Mouse (Mus musculus) cerebellum, adult 18-20 months (tissue): ENCODE data around the gene Atxn7l1.
A peak's percentile ranks its signal among the peaks of the same experiment; 100 is the strongest.
"Not testable (repeated sequence)": the region's sequence is repeated elsewhere in the genome, so short reads cannot be mapped to it uniquely, and the experiment has no call there.

Source experiments
- DNase-seq, 2 experiments: peaks; one replicate each; pipeline ENCODE4 v3.0.0; 2021

Atxn7l1 gene

DNA sequence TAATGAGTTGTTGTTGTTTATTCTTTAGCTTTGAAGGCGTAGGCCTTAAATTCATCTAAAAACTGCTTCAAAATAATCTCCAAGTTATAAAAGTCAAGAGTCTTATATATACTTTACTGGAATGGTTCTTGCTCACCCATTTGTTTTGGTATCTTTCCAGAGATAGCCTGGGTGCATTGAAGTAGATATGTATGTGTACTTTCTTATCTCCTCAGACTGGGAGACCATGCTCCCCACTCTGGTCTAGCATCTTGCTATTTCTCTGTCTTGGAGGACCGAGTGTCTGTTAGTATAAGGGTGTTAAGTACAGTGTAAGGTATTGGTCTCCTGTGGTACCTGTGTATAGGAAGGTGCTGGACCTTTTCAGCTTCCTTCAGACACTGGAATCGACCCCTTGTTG lies 6.4 kb downstream of the Atxn7l1 start:
- no peak for DNase-seq

DNA sequence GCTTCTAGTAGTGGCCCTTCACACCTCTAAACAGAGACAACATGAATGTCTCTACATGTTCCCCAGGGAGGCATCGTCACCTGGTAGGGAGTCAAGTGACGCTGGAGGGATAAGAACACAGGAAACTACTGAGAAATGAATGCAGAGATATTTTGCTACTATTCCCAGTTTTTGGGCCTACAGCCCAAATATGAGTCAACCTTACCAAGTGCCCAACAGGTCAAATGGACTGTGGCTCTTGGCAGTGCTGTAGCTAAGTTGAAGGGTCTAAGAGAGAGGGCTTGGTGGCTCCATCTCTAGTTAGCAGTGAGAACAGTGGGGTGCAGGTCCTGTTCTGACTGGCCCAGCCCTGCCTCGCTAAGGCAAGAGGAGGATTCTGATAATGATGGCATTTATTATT lies 7.2 kb downstream of the Atxn7l1 start:
- DNase-seq = no peak

DNA sequence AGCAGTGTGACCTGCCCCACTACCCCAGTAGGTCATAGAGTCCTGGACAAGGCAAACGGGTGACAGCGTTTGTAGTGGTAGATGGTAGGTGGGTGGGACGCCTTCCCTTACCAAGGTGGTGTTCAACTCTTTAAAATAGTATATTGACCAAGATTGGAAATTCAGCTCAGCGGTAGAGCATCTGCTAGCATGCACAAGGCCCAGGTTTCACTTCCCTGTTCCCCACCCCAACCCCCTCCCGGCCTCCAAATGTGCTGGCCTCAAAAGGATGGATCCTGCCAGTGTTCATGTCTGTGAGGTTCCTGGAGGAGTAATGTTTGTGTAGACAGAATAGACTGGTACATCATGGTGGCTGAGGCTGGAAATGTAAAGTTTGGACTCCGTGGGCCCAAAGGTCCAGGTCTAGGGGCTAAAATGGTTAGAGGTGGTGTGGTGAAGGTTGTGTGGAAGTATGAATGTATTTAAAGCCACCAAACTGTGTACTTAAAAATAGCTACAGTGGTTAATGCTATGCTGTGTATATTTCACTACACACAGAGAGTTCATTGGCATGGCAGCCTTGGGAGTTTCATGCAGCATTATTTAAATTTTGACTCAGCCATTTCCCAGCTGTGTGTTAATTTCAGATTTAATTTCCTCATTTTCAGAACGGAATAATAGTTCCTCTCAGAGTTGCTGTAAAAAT lies 9.0 kb downstream of the Atxn7l1 start:
- DNase-seq = no peak

DNA sequence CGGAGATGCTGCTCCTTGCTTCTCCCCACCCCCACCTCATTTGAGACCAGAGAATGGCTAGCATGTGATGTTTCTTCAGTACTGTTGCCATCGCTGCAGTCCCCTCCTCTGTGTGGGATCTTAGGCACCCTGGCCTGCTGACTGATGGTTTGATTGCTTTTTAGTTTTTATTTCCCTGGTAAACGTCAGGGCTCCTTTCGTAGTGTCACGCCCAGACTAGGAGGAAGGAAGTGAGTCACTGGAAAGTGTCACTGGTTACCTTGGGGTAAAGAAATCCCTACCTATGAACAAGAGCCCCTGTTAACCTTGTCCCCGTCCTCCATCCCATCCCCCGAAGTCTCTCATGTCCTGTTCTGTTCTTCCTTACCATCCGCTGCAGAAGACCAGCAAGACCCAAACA lies 10.8 kb downstream of the Atxn7l1 start:
- no peak for DNase-seq

DNA sequence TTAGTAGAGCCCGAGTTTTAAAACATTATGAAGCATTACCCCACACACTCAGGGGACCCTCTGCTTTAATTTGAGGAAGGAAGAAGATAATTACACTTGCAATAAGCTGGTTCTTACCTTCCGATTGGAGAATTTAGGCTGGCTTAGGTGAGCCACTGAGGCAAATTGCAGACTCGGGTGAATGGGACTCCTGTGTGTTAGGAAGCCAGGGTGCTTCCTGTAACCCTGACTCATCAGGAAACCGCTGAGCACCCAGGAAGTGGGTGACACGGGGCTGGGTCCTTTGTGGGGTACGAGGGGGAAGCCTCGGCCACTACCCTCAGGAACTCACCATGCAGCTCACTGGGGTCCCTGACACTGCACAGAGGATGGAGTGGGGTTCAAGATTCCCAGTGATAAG lies 12.9 kb downstream of the Atxn7l1 start:
- no peak for DNase-seq

DNA sequence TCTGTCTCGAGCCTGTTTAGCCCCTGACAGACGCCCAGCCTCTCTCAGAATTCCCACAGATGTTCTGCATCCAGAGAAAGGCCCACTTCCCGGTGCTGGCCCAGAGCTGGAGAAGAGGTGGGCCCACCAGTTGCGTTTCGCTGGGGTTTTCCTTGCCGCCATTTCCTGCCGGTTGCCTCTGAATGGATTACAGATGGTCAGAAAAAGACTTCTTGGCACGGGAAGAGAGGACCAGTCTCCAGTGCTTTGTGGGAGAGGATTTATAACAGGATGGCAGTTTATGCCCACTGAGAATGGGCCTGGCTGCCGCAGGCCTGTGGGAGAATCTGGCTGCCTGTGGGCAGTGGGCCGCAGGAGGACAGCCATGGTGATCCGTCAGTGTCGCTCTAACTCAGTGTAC lies 15.0 kb downstream of the Atxn7l1 start:
- peak; percentile 50 to 60 for DNase-seq

DNA sequence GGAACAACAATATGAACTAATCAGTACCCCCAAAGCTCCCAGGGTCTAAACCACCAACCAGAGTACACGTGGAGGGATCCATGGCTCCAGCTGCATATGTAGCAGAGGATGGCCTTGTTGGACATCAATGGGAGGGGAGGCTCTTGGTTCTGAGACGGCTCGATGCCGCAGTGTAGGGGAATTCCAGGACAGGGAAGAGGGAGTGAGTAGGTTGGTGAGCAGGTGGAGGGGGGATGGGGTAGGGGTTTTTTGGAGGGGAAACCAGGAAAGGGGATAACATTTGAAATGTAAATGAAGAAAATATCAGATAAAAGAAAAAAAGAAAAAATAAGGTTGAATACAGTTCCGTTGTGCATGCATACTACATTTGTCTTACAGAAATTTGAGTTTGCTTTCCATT lies 16.5 kb downstream of the Atxn7l1 start:
- not testable (repeated sequence) for DNase-seq

DNA sequence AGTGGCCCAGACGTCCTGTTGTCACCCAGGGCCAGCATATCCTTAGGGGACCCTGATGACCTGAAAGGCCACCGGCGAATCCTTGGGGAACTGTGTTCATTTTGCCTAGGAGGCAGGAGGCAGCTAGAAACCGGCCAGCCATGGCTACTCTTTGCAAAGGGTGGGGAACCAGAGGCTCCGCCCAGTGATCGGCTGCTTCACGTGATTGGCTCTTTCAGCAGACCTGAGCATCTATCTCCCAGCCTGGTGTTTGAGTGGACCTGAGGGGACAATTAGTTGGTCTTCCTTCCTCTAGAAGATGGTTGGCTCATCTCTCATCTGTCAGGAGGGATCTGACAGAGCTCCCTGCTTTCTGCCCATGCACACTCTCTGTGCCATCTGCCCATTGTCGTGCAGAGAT lies 19.2 kb downstream of the Atxn7l1 start:
- peak in 1 of 2 experiments; percentile 33 for DNase-seq

DNA sequence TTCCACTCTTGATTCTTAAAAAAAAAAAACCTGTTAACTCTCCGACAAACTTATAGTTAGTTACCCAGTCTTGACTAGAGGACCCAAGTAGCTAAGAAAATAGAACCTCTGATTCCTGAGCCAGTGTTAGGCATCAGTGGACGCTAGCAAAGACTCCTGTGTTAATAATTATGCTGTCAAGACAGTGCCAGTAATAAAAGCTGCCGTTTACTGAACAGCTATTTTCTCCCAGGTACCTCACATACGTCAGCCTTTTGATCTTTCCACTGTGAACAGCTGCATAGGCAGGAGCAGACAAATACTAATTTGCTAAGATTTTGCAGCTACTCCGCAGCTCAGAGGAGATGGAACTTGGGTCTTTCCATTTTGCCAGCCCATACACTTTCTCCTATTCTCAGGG lies 20.1 kb downstream of the Atxn7l1 start:
- DNase-seq = no peak

DNA sequence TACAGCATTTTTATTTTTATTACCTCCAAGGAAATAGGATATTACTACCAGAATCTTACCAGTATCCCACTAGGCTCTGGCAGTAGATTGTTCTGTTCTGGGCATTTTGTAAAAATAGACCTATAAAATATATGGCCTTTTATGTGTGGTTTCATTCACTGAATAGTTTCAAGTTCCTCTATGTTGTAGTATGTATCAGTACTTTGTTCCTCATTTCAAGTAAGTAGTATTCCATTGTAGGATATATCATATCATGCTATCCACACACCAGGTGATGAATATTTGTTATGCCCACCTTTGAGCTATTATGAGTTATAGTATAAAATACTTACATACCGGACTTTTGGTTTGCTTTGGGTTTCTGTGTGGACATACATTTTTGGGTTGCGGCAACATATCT lies 21.0 kb downstream of the Atxn7l1 start:
- no peak for DNase-seq

DNA sequence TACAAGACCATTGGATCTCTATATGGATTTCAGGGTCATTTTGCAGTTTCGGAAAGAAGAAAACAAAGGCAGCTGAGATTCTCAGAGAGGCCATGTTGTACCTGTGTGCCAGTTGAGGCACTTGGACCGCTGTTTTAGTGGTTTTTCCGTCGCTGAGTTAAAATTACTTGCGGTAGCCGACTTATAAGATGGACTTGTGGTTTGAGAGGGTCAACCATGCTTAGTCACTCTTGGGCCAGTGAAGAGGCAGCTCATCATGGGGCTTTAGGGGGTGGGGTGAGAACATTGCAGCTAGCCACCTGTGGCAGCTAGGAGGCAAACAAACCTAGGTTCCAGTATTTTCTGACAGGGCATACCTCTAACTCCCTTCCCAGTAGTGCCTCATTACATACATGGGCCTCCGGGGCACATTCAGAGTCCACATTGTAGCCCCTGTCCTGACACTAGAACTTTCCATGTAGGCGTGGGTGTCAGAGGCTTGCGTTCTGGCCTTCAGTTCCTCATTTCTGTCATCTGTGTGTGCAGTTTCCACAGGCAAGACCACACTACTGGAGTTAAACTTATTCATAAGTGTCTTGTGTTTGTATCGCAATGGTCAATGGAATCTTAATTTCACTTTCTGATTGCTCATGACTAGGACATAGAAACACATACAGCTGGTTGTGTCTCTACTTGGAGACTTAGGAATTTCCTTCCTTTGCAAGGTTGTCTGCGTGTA lies 22.4 kb downstream of the Atxn7l1 start:
- no peak for DNase-seq

DNA sequence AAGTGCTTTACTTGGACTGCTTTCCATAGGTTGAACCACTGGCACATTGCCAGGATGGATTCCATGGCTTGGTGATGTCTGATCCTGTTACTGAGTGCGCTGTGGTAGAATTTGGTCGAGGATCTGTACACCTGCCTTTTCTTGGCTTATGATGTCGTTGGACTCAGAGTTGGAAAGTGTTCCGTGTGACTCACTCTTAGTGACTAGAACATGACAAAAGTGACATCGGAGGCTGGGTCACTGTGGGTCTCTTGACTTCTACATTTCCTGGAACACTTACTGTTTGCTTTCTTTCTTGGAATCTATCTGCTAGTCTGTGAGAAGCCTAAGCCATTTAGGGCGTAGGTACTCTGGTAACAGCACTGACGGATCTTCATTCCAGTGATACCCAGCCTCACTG lies 23.3 kb downstream of the Atxn7l1 start:
- no peak for DNase-seq

DNA sequence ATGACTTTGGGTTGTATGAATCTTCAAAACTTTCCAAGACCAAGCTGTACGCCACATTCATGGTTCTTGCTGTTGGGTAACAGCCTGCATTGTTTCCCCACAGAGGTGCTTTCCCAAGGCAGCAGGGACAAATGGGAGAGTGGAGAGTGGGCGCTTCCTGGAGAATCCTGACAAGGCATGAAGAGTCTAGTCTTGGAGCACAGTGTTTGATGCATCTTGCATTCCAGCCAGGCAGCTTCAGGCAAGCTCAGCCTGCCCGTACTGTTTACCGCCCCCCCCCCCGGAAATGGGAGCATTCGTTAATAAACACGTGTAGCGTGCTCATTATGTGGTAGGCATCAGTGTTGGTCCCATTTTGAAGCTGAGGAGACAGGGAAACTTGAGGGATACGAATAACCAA lies 25.4 kb downstream of the Atxn7l1 start:
- no peak for DNase-seq

DNA sequence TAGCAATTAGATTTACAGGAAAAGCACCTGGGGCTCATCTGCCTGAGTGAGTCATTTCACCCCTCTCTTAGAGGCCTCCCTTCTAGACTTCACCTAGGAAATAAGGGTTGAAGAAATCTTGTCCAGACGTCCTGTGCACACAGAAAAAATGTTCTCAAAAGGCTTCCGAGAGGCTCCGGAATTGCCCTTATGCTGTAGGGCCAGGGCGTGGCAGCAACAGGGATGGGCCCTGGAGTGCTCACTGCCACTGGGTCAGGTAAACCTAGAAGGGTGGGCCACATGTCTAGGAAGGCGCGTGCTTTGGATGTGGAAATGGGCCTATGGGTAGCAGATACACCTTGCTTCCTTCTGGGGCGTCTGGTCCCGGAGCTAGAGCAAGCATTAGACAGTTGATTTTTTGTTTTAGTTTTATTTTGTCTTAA lies 26.2 kb downstream of the Atxn7l1 start:
- DNase-seq = no peak

DNA sequence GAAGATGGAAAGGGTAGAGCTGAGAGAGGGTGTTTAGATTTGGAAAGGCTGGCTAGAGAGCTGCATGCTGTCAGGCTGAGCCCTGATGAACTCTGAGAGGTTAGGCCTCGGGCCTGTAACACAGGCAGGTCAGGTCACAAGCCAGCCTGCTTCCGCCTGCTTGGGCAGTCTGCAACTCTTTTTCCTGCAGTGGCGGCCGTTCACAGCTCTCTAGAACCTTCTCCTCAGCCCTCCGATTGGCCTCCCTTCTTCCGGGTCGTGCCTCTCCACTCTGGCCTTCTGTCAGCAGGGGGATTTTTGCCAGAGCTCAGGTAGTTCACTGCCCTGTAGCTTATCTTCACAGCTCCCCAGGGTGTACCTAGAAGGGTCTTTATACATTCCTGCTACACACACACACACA lies 26.7 kb downstream of the Atxn7l1 start:
- DNase-seq = no peak

DNA sequence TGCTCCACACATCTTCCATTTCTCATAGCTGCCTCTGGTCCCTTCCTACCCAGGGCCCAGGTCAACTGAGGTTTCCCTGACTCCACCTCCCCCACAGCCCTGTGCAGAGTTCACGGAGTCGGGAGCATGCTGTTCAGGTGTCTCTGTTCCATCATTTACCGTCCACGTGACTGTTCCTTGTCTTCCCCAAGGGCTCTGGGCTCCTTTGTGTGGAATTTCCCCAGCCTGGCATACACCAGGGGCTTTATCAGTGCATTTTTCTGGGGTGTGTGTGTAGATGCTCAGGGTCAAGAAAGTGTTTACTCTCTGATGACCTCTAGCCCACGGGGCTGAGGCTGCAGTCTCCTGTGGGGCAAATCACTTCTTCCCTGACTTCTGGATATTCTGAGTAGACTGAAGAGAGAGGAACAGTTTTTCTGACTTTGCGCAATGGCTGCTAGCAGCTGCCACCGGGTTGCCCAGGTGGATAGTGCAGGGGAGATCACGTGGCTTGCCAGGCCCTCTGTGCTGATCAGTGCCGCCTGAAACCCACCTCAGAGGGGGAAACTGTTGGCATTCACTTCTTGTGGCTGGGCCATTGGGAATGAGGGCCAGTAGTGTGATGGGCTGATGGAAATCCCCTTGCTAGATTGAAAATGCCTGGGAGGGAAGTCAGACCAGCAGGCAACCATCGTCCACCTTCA lies 27.3 kb downstream of the Atxn7l1 start:
- DNase-seq = no peak

DNA sequence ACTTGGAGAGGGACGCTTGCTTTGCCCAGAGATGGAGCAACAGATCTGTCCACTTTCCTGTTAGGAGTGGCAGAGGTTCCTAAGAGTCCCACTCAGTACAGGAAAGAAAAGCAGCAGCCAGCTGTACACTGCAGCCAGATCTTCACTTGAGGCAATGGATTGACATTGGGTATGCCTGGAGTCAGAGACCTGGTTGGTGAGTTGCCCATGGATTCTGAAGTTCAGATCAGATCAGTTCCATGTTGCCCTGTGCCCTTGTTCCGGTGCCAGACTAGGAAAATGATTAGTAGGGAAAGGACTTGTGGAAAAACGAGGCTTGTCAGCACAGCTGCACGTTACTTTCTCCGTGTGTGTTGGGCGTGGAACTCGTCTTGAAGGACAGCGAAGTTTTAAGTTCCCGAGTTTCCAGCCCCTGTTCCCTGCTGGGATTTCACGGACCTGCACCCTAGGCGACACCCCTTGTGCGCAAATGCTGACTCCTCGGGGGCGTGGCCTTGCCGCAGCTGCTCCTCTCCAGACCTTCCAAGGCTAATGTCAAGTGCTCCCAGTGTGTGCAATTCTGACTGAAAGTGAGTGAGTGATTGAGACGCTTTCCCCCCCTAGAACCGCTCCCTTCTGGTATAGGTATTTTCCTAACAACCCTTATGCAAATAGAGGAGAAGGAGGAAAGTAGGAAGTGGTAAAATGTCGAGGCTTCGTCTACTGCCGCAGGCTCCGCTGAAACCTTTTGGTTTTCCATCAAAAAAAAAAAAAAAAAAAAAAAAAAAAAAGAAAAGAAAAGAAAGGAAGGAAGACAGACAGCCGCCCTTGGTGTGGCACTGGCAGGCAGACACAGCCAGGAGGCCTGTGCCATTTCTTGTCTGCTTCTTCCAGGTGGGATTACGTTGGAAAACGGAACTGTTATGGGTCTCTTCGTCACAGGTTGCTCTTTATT lies 28.4 kb downstream of the Atxn7l1 start:
- no peak for DNase-seq

DNA sequence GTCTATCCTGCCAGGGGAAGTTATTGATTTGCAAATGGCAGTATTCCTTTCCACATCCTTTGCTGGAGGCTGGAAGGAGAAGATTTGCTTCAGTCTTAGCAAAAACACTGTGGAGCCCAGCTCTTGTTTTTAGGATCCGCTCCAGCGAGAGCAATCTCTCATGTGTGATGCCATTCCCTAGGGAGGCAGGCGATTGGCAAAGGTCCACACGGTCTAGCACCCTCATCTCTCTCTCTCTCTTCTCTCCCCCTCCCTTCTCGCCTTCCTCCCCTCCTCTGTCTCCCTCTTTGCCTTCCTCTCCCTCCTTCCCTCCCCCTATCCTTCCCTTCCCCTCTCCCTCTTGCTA lies 29.0 kb downstream of the Atxn7l1 start:
- no peak for DNase-seq

DNA sequence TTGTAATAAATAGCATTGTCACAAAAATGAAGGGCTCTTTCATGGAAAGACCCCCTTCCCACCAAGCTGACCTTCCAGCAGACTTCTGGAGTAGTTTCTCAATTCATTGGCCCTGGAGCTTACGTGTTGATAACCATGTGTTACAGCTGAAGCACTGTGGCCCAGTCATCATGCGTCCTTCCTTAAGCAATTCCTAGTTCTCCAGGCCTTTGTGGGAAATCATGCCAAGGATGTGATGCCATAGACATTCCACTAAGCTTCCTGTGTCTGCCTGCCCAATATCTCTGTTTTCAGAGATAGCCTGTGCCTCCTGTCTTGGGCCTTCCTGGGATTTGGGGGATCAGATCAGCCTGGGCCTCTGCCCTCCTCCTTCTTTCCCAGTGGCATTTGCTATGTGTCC lies 32.9 kb downstream of the Atxn7l1 start:
- no peak for DNase-seq

DNA sequence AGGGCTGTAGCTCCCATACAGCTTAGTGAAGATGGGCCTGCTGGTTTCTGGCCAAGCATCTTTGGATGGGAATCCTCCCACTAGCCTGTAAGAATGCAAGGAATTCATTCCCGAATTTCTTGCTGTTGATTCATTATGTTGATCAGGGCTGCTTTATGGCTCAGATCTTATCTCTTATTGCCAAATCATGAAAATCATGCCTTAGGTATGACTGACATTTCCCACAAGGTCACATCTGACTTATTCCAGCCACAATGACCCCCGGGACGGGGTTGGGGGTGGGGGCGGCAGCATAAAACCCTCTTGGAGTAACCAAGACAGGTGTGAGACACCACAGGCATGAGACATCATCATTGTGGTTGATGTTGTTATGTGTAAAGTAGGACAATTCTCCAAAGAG lies 34.4 kb downstream of the Atxn7l1 start:
- DNase-seq = no peak

DNA sequence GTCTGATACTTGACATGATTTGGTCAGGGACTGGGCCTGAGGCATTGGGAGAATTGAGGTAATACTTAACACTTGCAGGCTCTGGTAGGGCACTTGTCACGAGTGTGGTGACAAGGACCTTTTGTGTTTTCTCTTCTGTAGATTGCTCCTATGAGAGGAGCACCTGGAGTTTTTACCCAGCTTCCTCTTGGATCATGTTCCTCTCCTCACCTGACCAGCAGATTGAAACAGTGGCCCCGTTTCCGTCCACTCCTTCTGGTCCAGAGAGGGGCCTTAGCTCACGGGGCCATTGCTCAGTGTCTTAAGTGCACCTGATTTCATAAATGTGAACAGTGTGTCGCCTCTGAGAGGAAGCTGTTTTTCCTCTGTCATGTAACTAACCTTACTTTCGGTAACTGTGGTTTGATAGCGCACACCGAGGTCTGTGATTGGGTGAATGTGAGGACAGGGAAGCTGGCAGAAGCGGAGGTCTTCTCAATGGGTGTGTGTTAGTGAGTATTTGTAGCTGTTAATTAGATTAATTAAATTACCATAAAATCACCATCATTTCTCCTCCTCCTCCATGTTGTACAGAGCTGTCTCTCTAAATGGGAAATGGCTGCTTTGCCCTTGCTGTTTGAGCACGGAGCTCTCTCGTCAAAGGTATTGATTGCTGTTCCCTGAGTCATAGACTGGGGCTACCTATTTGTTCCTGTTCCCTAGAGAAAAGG lies 35.1 kb downstream of the Atxn7l1 start:
- DNase-seq = no peak

DNA sequence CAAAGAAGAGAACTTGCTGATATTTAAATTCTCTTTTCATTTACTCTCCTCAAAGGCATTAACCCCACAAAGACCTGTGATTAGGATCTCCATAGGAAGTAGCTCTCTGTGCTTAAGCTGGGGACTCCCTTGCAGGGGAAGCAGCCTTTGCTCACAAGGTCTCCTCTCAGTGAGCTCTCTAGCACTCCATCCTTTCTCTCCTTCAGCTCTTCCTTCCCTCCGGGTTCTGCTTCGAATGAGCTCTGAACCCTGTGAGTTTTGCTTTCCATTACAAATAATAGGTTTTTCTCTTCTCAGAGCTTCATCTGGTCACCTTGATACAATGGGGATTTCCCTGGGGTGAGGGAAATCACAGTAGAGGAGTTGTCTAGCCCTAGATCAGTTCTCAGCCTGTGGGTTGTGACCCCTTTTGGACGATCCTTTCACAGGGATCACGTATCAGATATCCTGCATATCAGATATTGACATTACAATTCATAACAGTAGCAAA lies 35.7 kb downstream of the Atxn7l1 start:
- DNase-seq = no peak
